Mouse (Mus musculus): Measurements from ENCODE around the gene Schip1.

GRCm38 (mm10) chr3:68606730-68607129 is 542.1 kb downstream of the Schip1 start:
- TF ChIP-seq CTCF (conservative IDR thresholded peaks at IDR 0.05; ENCODE audit: insufficient read depth, insufficient read length, low read depth, low read length): no peak
- TF ChIP-seq POLR2A (IDR thresholded peaks at IDR 0.05; ENCODE audit: low read depth, low read length): no peak

All from kidney, adult 2 months (tissue).